Mouse (Mus musculus) ovary, postnatal 10 days (tissue): Measurements from ENCODE around the gene Gm4763.
"Not testable (repeated sequence)": the region's sequence is repeated elsewhere in the genome, so short reads cannot be mapped to it uniquely, and the experiment has no call there.

ENCODE experiments used
- DNase-seq: peaks from one replicate; pipeline ENCODE4 v3.0.0; 2022; ENCODE audit warnings: low spot score

Gm4763 gene

DNA sequence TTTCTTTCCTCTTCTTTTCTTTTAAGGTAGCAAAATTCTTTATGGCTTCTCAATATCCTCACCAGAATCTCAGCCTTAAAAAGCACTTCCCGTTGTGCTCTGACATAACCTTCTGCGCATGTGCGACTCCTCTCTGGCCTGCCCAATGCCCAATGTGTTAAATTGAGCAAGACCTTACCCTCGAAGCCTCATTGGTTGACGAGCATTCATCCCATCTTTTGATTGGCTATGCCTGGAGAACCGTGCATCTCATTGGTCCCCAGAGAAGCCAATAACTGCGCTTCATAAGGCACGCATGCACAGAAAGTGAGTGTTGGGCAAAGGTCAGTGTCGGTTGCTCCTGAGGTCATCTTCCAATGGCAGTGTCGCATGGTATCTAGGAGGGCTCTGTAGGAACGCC, at the start of gene Gm4763:
Gene Gm4763 (minus strand): TSS at position 101 of the 400 bp plus-strand sequence.
- not testable (repeated sequence) for DNase-seq

DNA sequence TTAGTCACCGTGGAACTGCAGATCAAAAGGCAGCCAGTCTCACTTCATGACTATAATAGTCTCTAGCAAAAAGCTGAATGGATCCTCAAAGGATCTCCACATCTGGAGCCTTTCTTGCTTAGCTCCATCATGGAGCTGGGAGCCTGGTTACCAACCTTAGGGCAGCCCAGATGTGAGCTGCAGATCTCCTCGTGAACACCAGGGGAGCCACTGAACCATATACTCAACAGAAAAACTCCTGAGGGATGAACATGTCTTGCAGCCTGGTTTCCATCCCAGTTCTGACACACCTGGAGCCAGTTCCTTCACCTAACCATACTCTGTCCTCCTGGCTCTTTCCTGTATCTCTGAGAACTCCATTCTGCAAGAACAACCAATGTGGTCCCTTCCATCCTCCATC, 49.4 kb upstream of the Gm4763 start:
- no peak for DNase-seq

DNA sequence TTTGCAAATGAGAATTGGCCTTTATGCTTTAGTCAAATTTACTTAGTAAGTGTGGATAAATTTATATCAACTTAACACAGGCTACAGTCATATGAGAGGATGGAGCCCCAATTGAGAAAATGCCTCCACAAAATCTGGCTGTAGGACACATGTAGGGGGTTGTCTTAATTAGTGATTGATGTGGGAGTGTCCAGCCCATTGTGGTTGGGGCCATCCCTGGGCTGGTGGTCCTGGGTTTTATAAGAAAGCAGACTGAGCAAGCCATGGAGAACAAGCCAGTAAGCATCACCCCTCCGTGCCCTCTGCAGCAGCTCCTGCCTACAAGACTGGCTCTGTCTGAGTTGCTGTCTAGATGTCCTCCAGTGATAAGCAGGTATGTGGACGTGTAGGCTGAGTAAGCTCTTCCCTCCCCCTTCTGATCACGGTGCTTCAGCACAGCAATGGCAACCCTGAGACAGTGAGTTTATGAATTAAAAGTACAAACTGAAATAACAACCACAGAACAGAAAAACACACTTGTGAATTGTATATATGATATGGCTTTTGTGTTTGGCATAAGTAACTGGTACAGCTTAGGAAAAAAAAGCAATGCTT, 47.3 kb upstream of the Gm4763 start:
- no peak for DNase-seq

DNA sequence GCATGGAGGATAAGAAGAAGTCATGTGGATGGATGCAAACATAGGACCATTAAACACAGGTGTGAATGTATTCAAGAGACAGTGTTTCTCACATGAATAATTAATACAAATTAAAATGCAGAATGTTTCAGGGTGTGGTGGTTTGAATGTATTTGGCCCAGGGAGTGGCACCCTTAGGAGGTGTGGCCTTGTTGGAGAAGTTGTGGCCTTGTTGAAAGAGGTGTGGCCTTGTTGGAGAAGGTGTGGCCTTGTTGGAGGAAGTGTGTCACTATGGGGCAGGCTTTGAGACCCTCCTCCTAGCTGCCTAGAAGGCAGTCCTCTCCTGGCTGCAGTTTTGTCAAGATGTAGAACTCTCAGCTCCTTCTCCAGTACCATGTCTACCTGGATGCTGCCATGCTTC, 44.7 kb upstream of the Gm4763 start:
- no peak for DNase-seq

DNA sequence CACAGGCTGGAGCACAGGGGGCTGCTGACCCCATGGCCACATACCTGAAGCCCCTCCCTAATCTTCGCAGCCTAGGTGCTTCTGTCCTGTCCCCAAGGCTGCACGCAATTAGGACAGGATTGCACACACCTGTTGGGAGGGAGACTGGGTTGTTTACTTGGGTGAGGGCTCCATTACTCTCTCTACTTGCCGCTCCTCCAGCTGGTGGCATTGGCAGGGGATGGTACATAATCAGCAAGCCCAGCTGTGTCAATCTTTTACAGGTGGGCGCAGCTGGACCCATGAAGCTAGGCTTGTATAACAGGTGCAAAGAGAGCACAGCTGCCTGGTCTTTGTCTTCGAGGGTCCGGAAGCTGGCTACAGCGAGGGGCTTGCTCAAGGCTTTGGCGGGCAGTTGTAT, 35.9 kb upstream of the Gm4763 start:
- DNase-seq: no peak

DNA sequence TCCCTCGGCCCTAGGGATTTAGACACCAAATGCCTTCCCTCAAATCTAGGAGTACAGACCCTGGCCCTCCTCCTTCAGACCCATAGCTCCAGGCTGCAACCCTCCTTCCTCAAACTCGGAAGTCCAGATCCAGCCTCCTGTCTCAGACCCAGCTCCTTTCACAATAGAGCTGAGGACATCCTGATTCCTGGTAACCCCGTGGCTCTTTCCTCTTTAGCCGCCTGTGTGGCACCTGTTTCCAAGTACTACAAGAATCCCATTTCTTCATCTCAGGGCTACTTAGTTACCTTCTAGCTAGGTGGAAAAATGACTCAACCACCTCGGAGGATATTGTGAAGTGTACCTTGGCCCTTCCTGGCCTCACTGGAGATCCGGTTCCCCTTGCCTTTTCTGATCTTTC, 34.5 kb upstream of the Gm4763 start:
- no peak for DNase-seq

DNA sequence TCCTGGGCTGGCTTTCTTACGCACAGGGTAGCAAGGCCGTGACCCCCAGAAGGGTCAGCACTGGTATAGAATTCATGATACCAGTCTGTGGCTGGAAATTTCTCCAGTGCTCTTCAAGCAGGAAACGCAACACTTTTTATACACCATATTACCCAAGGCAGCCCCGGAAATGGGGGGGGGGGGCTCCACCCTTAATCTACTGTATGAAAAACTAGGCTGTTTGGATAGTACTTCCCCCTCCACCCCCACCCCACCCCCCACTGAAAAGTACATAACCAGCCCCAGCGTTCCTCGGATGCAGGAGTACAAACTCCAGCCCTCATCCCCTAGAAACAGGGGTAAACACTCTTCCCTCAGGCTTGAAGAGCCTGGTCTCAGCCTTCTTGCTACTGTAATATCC, 33.5 kb upstream of the Gm4763 start, which contains the start of gene Cd177:
Gene Cd177 (minus strand): TSS at position 101 of the 400 bp plus-strand sequence.
- DNase-seq: no peak

DNA sequence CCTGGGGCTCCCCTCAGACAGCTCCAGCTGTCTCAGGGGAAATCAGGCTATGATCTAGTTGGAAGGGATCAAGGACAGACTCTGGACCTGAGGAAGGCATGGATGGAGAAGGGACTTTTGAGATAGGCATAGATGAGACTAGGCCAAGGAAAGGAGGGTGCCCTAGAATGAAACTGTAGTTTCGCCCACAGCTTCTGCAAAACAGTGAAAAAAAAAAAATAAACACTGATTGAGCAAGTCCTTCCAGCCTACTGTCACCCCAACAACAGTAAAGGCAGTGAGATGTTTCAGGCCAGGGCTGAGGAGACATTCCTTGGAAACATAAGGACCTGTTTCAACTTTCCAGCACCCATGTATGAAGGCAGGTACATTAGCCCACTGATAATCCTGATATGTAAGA, 31.8 kb upstream of the Gm4763 start:
- no peak for DNase-seq

DNA sequence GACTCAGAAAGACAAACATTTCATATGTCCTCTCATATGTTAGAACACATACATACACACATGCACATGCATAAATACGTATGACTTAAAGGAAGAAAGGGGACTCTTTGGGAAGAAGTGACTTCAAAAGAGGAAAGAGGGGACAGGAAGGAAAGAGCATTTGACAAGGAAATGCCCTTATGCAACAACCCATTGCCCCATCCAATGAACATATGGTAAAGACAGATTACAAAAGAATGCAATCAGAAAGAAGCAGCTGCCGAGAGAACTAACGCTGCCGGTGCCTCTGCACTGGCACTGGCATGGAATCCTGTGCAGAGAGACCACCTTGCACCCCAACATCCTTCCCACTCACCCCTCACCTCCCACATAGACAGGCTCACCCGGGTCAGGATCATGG, 26.8 kb upstream of the Gm4763 start:
- no peak for DNase-seq

DNA sequence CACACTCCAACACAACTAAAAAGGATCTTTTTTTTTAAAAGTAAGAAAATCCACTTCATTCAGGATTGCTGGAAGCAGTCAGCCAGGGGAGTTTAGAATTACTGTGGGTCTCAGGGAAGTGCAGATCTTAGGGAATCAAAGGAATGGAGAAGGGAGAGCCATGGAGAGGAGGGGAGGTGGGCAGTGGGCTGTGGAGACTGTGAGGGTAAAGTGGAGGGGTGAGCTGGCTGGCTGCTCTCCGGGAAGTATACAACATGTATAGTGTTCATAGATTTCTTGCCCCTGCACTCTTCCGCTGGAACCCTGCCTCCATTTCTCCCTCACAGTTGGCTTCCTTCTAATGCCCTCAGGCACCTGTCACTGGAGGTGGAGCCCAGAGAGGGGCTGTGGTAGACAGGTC, 24.9 kb upstream of the Gm4763 start:
- DNase-seq: no peak

DNA sequence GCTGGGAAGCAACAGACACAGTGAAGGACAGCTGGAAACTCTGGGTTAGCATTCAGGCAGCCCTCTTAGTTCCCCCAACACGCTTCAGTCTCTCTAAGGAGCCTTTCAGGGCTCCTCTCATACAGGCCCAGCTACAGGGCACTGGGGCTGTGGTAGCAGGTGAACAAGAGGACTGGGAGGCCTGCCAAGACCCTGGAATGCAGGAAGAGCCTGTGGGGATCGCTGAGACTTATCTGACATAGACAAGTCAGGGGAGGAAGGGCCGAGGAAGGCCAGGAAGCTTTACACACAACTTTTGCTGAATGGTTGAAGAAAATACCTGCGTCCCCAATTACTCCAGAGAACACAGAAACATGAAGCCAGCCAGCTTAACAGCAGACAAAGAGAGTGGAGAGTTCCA, 24.0 kb upstream of the Gm4763 start:
- DNase-seq: no peak

DNA sequence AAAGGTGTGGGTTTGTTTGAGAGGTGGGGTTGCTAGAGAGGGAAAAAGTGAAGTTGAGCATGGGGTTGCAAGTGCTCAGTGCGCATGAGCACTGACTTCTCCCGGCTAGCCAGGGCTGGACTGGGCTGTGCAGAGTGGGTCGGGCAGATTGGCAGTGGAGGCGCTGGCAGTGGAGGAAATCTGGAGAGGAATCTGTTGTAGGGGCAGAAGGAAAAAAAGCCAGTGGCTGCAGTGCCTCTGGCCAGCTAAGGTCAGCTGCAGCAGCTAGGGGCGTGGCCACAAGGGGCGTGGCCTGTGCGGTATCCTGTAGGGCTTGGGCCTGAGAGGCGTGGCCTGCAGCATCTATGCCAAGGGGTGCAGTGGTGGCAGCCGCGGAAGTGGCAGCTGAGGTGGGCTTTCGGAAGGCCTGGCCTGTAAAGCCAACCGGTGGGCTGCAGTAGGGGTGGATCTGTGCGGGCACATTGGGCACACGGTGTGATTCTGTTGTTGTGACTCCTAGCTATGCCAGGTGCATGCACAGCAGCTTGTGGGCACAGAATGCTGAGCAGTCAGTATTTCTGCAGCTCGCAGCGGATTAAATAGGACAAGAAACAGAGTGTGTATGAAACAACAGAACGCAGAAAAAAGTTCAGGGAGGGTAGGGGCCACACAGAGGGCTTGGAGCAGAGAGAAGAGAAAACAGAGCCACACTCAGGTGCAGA, 9.4 kb upstream of the Gm4763 start:
- no peak for DNase-seq

DNA sequence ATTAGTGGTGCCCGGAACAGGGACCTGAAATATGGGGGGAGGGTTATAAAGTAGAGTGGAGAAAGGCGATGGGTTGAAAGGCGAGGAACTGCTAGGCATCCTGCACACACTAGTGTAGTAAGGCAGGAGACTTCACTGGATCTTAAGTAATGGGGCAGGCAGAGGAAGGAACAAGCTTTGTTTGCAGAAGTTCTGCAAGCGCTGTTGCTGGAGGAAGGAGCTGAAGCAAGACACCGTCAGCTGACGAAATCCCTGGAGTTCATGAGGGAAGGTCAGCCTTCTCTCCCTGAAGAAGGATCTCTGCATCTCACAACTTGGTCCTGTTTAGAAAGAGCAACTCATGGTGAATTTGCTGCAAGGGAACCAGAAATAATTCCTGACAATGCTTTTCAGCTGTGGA, 11.7 kb downstream of the Gm4763 start:
- DNase-seq: no peak

DNA sequence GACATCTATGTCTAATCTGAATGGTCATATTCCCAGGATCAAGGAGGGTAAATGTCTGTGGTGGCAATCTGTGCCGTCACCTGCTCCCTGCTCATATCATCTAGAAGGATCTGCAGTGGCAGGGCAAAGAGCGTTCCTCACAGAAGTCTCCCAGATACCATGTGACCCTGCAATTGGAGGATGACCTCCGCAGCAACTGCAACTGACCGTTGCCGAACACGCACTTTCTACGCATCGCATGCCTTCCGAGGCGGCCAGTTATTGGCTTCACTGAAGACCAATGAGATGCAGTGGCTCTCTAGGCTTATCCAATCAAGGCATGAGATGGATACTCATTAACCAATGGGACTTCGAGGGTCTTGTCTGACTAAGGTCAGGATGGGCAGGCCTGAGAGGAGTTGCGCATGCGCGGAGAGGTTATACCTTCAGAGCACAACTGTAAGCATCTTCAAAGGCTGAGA, 17.8 kb downstream of the Gm4763 start, which contains the start of gene BC049730:
Gene BC049730 (plus strand): TSS at position 411 of the 461 bp plus-strand sequence.
- no peak for DNase-seq

DNA sequence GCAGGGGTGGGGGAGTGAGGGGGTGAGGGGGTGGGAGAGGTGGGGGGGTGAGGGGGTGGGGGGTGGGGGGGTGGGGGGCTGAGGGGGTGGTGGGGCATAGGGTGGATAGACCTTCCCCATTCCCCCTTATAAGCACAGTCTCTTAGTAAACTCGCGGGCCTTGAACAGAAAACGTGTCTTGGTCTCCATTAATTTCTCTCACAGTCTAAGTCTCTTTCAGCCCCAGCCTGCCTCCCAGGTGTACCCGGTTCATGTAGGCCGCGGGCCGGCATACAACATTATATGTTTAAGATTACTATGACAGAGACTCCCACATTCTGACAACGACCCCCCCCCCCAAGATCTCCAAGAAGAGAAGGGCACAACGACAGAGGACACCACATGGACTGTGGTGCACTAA, 23.9 kb downstream of the Gm4763 start:
- DNase-seq: not testable (repeated sequence)

DNA sequence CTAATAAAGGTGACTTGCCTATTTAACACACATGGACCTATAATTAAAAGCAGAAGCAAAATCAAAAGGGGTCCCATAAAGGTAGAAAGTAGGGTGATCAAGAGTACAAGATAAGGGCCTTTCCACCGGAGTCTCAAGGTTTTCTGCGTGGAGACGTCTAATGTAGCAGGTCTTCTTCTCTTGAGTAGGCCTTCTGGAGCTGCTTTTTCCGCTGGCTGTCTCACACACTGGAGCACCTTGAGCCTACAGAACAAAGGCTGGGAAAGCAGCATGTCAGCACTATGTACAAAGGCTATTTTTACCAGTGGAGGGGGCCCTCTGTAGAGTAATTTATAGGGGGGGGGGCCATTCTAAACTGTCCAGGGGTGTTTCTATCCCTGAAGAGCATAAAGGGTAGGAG, 28.8 kb downstream of the Gm4763 start:
- DNase-seq: not testable (repeated sequence)

DNA sequence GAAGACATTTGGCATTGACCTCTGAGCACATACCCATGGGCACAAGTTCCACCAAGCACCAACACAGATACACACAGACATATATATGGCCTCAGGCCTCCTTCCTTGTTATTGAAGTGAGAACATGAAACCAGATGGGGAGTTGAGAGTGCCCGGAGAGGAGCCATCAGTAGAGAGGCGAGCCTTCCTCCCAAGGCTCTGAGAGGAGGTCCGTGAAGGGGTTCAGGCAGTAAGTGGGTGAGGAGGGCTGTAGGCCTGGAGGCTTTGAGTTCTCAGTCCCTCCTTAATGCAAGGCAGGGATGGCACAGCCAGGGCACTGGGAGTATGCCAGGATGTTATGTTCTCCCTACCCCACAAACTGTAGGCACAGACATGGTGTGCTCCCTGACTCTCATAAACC, 34.0 kb downstream of the Gm4763 start:
- not testable (repeated sequence) for DNase-seq

DNA sequence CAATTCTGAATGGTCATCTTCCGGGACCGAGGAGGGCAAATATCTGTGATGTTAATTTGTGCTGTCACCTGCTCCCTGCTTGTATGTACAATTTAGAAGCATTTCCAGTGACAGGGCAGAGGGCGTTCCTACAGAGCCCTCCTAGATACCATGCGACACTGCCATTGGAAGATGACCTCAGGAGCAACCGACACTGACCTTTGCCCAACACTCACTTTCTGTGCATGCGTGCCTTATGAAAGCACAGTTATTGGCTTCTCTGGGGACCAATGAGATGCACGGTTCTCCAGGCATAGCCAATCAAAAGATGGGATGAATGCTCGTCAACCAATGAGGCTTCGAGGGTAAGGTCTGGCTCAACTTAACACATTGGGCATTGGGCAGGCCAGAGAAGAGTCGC, 39.2 kb downstream of the Gm4763 start:
- not testable (repeated sequence) for DNase-seq

DNA sequence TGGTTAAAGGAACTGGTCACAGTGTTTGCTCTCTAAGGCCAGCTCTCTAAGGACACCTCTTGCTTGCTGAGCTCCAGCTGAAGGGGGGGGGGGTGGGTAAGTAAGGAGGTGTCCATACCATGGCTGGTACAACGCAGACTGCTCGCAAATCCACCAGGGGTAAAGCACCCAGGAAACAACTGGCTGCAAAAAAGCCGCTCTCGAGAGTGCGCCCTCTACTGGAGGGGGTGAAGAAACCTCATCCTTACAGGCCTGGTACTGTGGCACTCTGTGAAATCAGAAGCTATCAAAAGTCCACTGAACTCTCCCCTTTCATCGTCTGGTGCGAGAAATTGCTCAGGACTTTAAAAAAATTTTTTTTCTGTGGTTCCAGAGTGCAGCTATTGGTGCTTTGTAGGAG, 42.6 kb downstream of the Gm4763 start:
- not testable (repeated sequence) for DNase-seq

DNA sequence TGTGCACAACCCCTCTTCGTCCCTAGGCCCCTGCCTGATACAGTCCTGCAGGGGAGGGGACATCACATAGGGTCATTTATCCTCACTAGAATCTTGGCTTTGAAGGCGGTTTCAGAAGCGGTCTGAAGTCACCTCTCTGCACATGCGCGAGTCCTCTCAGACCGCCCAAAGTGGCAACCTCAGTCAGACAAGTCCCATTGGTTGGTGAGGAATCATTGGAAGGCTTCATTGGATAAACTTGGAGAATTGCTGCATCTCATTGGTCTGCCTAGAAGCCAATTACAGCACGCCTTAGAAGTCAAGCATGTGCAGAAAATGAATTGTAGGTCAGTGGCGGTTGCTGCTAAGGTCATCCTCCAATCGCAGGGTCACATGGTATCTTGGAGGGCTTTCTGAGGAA, 50.1 kb downstream of the Gm4763 start, which contains the start of gene Tex101:
Gene Tex101 (minus strand): TSS at position 101 of the 400 bp plus-strand sequence.
- DNase-seq: no peak

DNA sequence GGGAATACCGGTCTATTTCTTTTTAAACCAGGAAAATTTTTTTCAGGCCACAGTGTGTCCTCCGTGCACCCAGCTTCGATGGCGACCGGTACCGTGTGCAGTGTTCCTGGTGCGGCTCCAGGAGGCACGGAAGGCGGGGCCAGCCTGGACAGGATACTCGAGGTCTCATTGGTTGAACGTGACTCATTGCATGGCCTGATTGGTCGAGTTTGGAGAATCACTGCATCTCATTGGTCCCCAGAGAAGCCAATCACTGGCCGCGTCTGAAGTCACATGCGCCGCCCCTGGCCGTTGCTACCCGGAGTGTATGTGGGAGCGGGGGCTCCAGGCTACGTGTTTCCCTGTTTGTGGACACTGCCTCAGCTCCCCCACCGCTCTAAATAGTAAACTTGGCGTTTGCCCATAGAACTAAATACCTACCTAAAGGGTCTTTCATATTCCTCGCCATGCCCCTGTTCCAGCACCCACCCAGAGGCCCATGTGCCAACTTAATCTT, 54.7 kb downstream of the Gm4763 start:
- no peak for DNase-seq
